Mouse (Mus musculus) megakaryocyte-erythroid progenitor cell, adult 5-6 weeks (primary cell): Measurements from ENCODE around the gene Slc50a1. TPM values are rescaled to one million over a fixed set of nuclear protein-coding genes. Genes with fewer than 3 reads are reported as not detected.

Experiments
- ATAC-seq: replicated peaks from 2 replicates; pipeline ENCODE4 v1.8.0; 2016; ENCODE audit warnings: mild to moderate bottlenecking, inconsistent platforms; ENCODE audit not compliant: severe bottlenecking, poor library complexity, low FRiP score, low TSS enrichment
- total RNA-seq, 2 experiments: library from RNA; stranded (forward) in 1 of 2; stranded (reverse) in 1 of 2; fragments of 200-1000, 215-1000 nt in 1 of 2; fragments of >200 nt in 1 of 2; fragmentation: Nextera tagmentation in 1 of 2; gene quantifications; 2 replicates each; pipeline ENCODE4 v1.2.3; 2014 to 2017

Slc50a1 gene
- 35.4 and 66.5 TPM in 2 replicates for total RNA-seq (2014; fragmentation: Nextera tagmentation)
- total RNA-seq (2017): 31.4 and 50.3 TPM in 2 replicates

GRCm38 (mm10) chr3:89270051-89270755 lies at the start of gene Slc50a1:
Gene Slc50a1 (minus strand): TSS chr3:89270570.
- ATAC-seq: peak; percentile 71

GRCm38 (mm10) chr3:89319591-89320350 lies 49.4 kb upstream of the Slc50a1 start:
- no peak for ATAC-seq

GRCm38 (mm10) chr3:89318971-89319590 lies 48.7 kb upstream of the Slc50a1 start:
- no peak for ATAC-seq

- ATAC-seq: no peak
Measured at GRCm38 (mm10) chr3:89318316-89318715, 47.9 kb upstream of the Slc50a1 start.

- no peak for ATAC-seq
Measured at GRCm38 (mm10) chr3:89317246-89317645, 46.9 kb upstream of the Slc50a1 start.

GRCm38 (mm10) chr3:89316833-89317232 lies 46.5 kb upstream of the Slc50a1 start:
- peak; percentile 63 for ATAC-seq

- ATAC-seq: no peak
Measured at GRCm38 (mm10) chr3:89315930-89316831, 45.8 kb upstream of the Slc50a1 start.

GRCm38 (mm10) chr3:89315195-89315929 lies 45.0 kb upstream of the Slc50a1 start:
- peak; percentile 33; the same call in 1 of the 2 replicates for ATAC-seq

GRCm38 (mm10) chr3:89314791-89315190 lies 44.4 kb upstream of the Slc50a1 start:
- ATAC-seq: no peak

- ATAC-seq: no peak
Measured at GRCm38 (mm10) chr3:89314340-89314739, 44.0 kb upstream of the Slc50a1 start.

GRCm38 (mm10) chr3:89308089-89308488 lies 37.7 kb upstream of the Slc50a1 start:
- peak; percentile 92 for ATAC-seq

- no peak for ATAC-seq
Measured at GRCm38 (mm10) chr3:89305551-89306325, 35.4 kb upstream of the Slc50a1 start.

GRCm38 (mm10) chr3:89305105-89305504 lies 34.7 kb upstream of the Slc50a1 start:
- ATAC-seq: no peak

GRCm38 (mm10) chr3:89304440-89304839 lies 34.1 kb upstream of the Slc50a1 start:
- no peak for ATAC-seq

- no peak for ATAC-seq
Measured at GRCm38 (mm10) chr3:89300514-89300913, 30.1 kb upstream of the Slc50a1 start.

GRCm38 (mm10) chr3:89300071-89300470 lies 29.7 kb upstream of the Slc50a1 start:
- no peak for ATAC-seq

- no peak for ATAC-seq
Measured at GRCm38 (mm10) chr3:89299499-89299898, 29.1 kb upstream of the Slc50a1 start.

- no peak for ATAC-seq
Measured at GRCm38 (mm10) chr3:89298908-89299307, 28.5 kb upstream of the Slc50a1 start.
